Mouse (Mus musculus): Measurements from ENCODE around the gene Tap2. TPM values are rescaled to one million over a fixed set of nuclear protein-coding genes. Genes with fewer than 3 reads are reported as not detected.
A peak's percentile ranks its signal among the peaks of the same experiment; 100 is the strongest.

The Tap2 gene
- polyA plus RNA-seq, 1 experiment from 2014 or later = 7.4 TPM

DNA sequence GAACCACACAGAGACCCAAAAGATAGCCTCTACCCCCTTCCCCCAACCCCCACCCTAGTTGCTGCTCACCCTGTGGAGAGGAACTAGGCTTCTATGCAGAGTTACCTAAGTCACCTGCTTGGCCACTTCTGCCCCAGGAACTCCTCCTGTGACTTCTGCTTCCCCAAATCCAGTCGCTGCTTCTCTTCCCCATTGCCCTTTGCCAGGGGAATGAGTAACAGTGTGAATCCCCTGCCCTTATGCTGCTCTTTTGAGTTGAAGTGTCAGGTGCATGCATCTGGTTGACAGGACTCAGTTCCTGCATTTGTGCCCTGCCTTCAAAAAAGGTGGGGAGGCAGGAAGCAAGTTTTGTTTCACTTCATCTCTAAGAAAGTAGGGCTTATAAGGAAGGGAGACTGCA is 29.3 kb upstream of the Tap2 start:
- WGBS = 43% methylated on average over 1 of the region's 1 CpGs
- Histone ChIP-seq H3K36me3 (ENCODE audit: control insufficient read depth, insufficient read depth, low read length) (no peaks in the 10 kb centered on the region), H3K27me3 (replicated peaks; ENCODE audit: control insufficient read depth, insufficient read depth, low read length) (no peaks in the 10 kb centered on the region; the same call in 1 of the 2 replicates), H3K4me3 (ENCODE audit: low read depth, low read length) (no peak overlapping the region), H3K27ac (ENCODE audit: low read depth, low read length) (no peak overlapping the region), H3K4me2 (no peak overlapping the region), H3K4me1 (replicated peaks; ENCODE audit: control insufficient read depth, insufficient read depth, low read length) (no peaks in the 10 kb centered on the region), H3K9ac (ENCODE audit: low read depth, low read length) (no peak overlapping the region), H3K9me3 (ENCODE audit: control insufficient read depth, low read length) (peaks cover 8% of the 10 kb centered on the region; the same call in 1 of the 2 replicates)
- ATAC-seq (replicated peaks; ENCODE audit: low FRiP score) (no peak), DNase-seq (ENCODE audit: low spot score) (no peak)

DNA sequence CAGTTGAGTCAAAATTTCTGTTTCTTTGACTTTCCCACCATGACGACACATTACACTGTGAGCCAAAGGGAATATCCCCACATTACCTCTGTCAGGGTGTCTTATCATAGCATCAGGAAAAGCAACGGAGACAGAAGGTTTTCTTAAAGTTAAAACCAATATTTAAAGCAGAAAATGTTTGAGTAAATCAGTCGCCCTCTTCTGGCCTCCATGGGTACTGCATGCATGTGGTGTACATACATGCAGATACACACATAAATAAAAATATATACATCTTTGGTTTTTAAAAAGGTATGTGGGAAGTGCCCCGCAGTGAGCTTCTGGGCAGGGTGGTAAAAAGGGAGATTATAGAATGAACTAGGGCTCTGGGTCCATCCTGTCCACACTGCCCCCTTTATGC is 26.1 kb upstream of the Tap2 start:
- no peak overlapping the region for H3K9ac ChIP-seq (ENCODE audit: low read depth, low read length)
- WGBS = 62% methylated on average over 4 of the region's 4 CpGs
- DNase-seq (ENCODE audit: low spot score) = no peak

DNA sequence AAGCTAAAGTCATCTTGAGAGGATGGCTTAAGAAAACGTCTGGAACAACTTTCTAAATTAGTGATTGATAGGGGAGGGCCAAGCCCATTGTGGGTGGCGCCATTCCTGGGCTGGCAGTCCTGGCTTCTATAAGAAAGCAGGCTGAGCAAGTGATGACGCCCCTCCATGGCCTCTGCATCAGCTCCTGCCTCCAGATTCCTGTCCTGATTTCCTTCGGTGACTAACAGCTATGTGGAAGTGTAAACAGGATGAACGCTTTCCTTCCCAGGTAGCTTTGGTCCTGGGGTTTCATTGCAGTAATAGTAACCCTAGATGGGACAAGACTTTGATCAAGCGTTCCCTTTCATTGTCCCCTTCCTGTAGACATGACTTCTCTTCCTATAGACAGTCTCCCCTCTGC is 24.3 kb upstream of the Tap2 start:
- Histone ChIP-seq H3K36me3 (ENCODE audit: control insufficient read depth, insufficient read depth, low read length) (no peaks in the 10 kb centered on the region), H3K9ac (ENCODE audit: low read depth, low read length) (no peak overlapping the region), H3K4me1 (replicated peaks; ENCODE audit: control insufficient read depth, insufficient read depth, low read length) (no peaks in the 10 kb centered on the region), H3K27ac (ENCODE audit: low read depth, low read length) (no peak overlapping the region), H3K27me3 (replicated peaks; ENCODE audit: control insufficient read depth, insufficient read depth, low read length) (peaks cover 7% of the 10 kb centered on the region), H3K9me3 (ENCODE audit: control insufficient read depth, low read length) (peaks cover 4% of the 10 kb centered on the region; the same call in 1 of the 2 replicates), H3K4me2 (no peak overlapping the region), H3K4me3 (ENCODE audit: low read depth, low read length) (no peak overlapping the region)
- DNase-seq (ENCODE audit: low spot score) = no peak
- ATAC-seq (replicated peaks; ENCODE audit: low FRiP score) = no peak
- WGBS = 63% methylated on average over 6 of the region's 6 CpGs

More for the DNA sequence above, 26.1 kb upstream of the Tap2 start:
- no peak overlapping the region for H3K4me3 ChIP-seq (ENCODE audit: low read depth, low read length)
- H3K27me3 ChIP-seq (replicated peaks; ENCODE audit: control insufficient read depth, insufficient read depth, low read length) = peaks cover 2% of the 10 kb centered on the region; the same call in 1 of the 2 replicates
- no peaks in the 10 kb centered on the region for H3K4me1 ChIP-seq (replicated peaks; ENCODE audit: control insufficient read depth, insufficient read depth, low read length)
- H3K36me3 ChIP-seq (ENCODE audit: control insufficient read depth, insufficient read depth, low read length) = no peaks in the 10 kb centered on the region
- no peak overlapping the region for H3K27ac ChIP-seq (ENCODE audit: low read depth, low read length)
- no peak for ATAC-seq (replicated peaks; ENCODE audit: low FRiP score)
- no peak overlapping the region for H3K4me2 ChIP-seq
- H3K9me3 ChIP-seq (ENCODE audit: control insufficient read depth, low read length) = peaks cover 8% of the 10 kb centered on the region; the same call in 1 of the 2 replicates

- DNase-seq (ENCODE audit: low spot score) (no peak), ATAC-seq (replicated peaks; ENCODE audit: low FRiP score) (no peak)
- Histone ChIP-seq H3K4me2 (no peak overlapping the region), H3K9me3 (ENCODE audit: control insufficient read depth, low read length) (peaks cover 4% of the 10 kb centered on the region; the same call in 1 of the 2 replicates), H3K9ac (ENCODE audit: low read depth, low read length) (no peak overlapping the region), H3K4me1 (replicated peaks; ENCODE audit: control insufficient read depth, insufficient read depth, low read length) (no peaks in the 10 kb centered on the region), H3K36me3 (ENCODE audit: control insufficient read depth, insufficient read depth, low read length) (no peaks in the 10 kb centered on the region), H3K4me3 (ENCODE audit: low read depth, low read length) (no peak overlapping the region), H3K27ac (ENCODE audit: low read depth, low read length) (no peak overlapping the region), H3K27me3 (replicated peaks; ENCODE audit: control insufficient read depth, insufficient read depth, low read length) (peaks cover 10% of the 10 kb centered on the region)
- WGBS = 64% methylated on average over 13 of the region's 13 CpGs
Observed at GRCm38 (mm10) chr17:34179913-34180859, 23.1 kb upstream of the Tap2 start.

GRCm38 (mm10) chr17:34183564-34184219 is 19.6 kb upstream of the Tap2 start:
- ATAC-seq (replicated peaks; ENCODE audit: low FRiP score) = no peak
- Histone ChIP-seq H3K4me2 (no peak overlapping the region), H3K4me3 (ENCODE audit: low read depth, low read length) (no peak overlapping the region), H3K9me3 (ENCODE audit: control insufficient read depth, low read length) (no peaks in the 10 kb centered on the region), H3K9ac (ENCODE audit: low read depth, low read length) (no peak overlapping the region), H3K4me1 (replicated peaks; ENCODE audit: control insufficient read depth, insufficient read depth, low read length) (peaks cover 7% of the 10 kb centered on the region), H3K36me3 (ENCODE audit: control insufficient read depth, insufficient read depth, low read length) (no peaks in the 10 kb centered on the region), H3K27me3 (replicated peaks; ENCODE audit: control insufficient read depth, insufficient read depth, low read length) (peaks cover 33% of the 10 kb centered on the region), H3K27ac (ENCODE audit: low read depth, low read length) (no peak overlapping the region)
- 62% methylated on average over 15 of the region's 15 CpGs for WGBS
- no peak for DNase-seq (ENCODE audit: low spot score)

DNA sequence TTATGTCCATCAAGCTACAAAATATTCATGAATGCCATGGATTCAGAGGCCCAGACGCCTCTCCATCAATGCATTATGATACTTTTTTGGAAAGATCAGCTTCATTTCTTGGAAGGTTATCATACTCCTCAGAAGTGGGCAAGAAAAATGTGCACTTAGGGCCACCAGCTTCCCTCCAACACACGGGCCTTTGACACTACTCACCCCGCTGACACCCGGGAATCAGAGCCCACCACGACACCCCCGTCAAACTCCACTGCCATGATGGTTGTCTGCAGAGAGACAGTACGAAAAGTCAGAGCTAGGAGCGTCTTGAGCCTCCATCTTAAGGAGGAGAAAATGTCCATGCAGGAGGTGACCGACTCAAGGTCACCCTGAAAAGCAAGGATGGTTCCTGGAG is 17.8 kb upstream of the Tap2 start:
- H3K27me3 ChIP-seq (replicated peaks; ENCODE audit: control insufficient read depth, insufficient read depth, low read length) = peaks cover 49% of the 10 kb centered on the region

DNA sequence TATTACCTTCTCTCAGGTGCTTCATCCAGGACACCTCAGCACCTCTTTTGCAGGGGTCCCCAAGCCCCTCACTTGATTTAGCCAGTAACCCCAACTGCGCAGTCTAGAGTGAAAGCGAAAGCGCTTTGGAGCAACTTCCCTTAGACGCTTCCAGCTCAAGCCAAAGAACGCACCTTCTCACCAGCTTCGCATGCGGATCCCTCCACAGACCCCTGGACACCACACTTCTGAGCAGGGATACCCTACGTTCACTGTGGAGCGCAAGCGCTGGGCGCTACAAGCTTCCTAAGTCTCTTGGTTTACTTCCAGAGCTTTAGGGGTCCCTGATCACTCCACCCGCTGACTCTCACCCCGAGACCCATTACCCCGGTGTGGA is 16.5 kb upstream of the Tap2 start:
- DNase-seq (ENCODE audit: low spot score) = no peak
- H3K27me3 ChIP-seq (replicated peaks; ENCODE audit: control insufficient read depth, insufficient read depth, low read length) = peaks cover 61% of the 10 kb centered on the region
- H3K9me3 ChIP-seq (ENCODE audit: control insufficient read depth, low read length) = no peaks in the 10 kb centered on the region
- peak overlapping the region; percentile 90 for H3K4me2 ChIP-seq
- H3K4me3 ChIP-seq (ENCODE audit: low read depth, low read length) = peak overlapping the region; percentile 56
- no peaks in the 10 kb centered on the region for H3K36me3 ChIP-seq (ENCODE audit: control insufficient read depth, insufficient read depth, low read length)
- H3K9ac ChIP-seq (ENCODE audit: low read depth, low read length) = peak overlapping the region; percentile 36
- peak; percentile 21; the same call in 1 of the 2 replicates for ATAC-seq (replicated peaks; ENCODE audit: low FRiP score)
- 6% methylated on average over 14 of the region's 14 CpGs for WGBS
- H3K27ac ChIP-seq (ENCODE audit: low read depth, low read length) = no peak overlapping the region
- peaks cover 7% of the 10 kb centered on the region for H3K4me1 ChIP-seq (replicated peaks; ENCODE audit: control insufficient read depth, insufficient read depth, low read length)

More for the DNA sequence above, 17.8 kb upstream of the Tap2 start:
- H3K27ac ChIP-seq (ENCODE audit: low read depth, low read length) = no peak overlapping the region
- H3K9ac ChIP-seq (ENCODE audit: low read depth, low read length) = no peak overlapping the region
- H3K9me3 ChIP-seq (ENCODE audit: control insufficient read depth, low read length) = no peaks in the 10 kb centered on the region
- WGBS = 81% methylated on average over 9 of the region's 9 CpGs
- no peaks in the 10 kb centered on the region for H3K36me3 ChIP-seq (ENCODE audit: control insufficient read depth, insufficient read depth, low read length)
- H3K4me1 ChIP-seq (replicated peaks; ENCODE audit: control insufficient read depth, insufficient read depth, low read length) = peaks cover 7% of the 10 kb centered on the region
- DNase-seq (ENCODE audit: low spot score) = no peak
- H3K4me2 ChIP-seq = no peak overlapping the region
- no peak for ATAC-seq (replicated peaks; ENCODE audit: low FRiP score)
- no peak overlapping the region for H3K4me3 ChIP-seq (ENCODE audit: low read depth, low read length)

GRCm38 (mm10) chr17:34187261-34187916 is 15.9 kb upstream of the Tap2 start, which contains the start of the genes Tap1 and Psmb9:
Gene Tap1, plus strand, starts transcription at chr17:34187553.
Gene Psmb9, minus strand, starts transcription at chr17:34187764.
- peaks cover 7% of the 10 kb centered on the region for H3K4me1 ChIP-seq (replicated peaks; ENCODE audit: control insufficient read depth, insufficient read depth, low read length)
- H3K27ac ChIP-seq (ENCODE audit: low read depth, low read length) = no peak within 1 kb of the TSS
- peak within 1 kb of the TSS; percentile 56 for H3K4me3 ChIP-seq (ENCODE audit: low read depth, low read length)
- whole genome bisulfite sequencing = under 1% methylated on average over 46 of the region's 46 CpGs
- DNase-seq (ENCODE audit: low spot score) (peak; percentile 97), ATAC-seq (replicated peaks; ENCODE audit: low FRiP score) (peak; percentile 94)
- H3K9ac ChIP-seq (ENCODE audit: low read depth, low read length) = peak within 1 kb of the TSS; percentile 57
- peak within 1 kb of the TSS; percentile 90 for H3K4me2 ChIP-seq
- H3K9me3 ChIP-seq (ENCODE audit: control insufficient read depth, low read length) = no peaks in the 10 kb centered on the region
- peaks cover 66% of the 10 kb centered on the region for H3K27me3 ChIP-seq (replicated peaks; ENCODE audit: control insufficient read depth, insufficient read depth, low read length)
- H3K36me3 ChIP-seq (ENCODE audit: control insufficient read depth, insufficient read depth, low read length) = no peaks in the 10 kb centered on the region

Measured in liver, embryonic 11.5 days (tissue).